Mouse (Mus musculus) frontal cortex, postnatal 36 days (tissue): ENCODE data around the gene Myo3a.
A peak's percentile ranks its signal among the peaks of the same experiment; 100 is the strongest.
"Not testable (repeated sequence)": the region's sequence is repeated elsewhere in the genome, so short reads cannot be mapped to it uniquely, and the experiment has no call there.

Experiments used
- DNase-seq, 2 experiments: peaks; one replicate each; pipeline ENCODE4 v3.0.0; 2022; ENCODE audit warnings: low spot score in 2 of 2

The Myo3a gene

DNA sequence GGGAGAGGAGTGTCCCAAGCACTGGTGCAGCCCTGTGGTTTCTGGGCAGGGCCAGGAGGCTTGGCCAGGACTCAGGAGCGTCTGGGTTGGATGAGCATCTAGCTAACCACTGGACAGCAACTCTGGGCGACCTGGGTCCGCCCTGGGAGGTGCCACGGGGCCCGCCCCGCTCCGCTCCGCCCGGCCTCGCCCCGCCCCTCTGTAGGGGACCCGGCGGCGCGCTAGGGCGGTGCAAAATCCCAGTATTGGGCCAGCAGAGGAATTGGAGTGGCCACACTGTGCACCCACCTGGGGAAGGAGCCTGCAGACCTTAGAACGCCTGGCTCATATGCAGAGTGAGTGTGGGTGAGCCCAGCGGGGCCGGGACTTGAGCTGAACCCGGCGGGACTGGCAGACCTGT is at the start of gene Myo3a:
Gene Myo3a, plus strand, starts transcription at position 196 of the 400 bp plus-strand sequence.
- DNase-seq: no peak

DNA sequence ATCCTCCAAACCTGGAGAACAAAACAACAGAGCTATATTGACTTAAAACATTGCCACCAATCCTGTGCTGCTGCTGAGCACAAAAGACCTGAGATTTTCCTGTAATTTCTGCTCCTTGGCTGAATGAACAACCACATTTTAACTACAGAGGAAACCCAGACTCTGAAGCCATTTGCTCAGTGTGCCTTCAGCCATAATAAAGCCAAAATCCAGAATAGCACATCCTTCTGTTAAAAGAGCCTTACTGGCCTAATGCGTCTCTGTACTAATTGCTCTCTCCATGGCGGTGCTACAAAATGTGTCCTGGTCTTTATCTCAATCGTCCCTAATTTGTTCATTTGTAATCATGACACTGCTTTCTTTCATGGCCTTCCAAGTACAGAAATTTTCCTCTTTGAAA is 23.2 kb downstream of the Myo3a start:
- no peak for DNase-seq

DNA sequence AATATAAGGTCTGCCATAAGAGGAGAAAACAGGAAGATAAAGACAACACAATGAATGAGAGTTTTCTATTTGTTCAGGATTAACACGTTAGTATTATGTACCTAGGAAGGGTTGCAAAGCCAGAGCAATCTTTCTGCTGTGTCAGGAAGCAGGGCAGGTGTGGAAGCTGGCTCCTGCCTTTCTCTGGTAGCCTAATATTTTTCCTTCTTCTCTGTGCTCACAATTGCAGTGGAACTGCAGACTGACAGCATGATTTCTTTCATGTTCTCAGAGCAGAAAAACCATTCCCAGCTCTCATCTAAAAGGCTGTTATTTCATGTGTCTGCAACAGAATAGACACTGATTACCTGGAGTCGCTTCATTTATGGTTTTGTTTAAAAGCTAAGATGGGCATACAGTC is 23.7 kb downstream of the Myo3a start:
- no peak for DNase-seq

DNA sequence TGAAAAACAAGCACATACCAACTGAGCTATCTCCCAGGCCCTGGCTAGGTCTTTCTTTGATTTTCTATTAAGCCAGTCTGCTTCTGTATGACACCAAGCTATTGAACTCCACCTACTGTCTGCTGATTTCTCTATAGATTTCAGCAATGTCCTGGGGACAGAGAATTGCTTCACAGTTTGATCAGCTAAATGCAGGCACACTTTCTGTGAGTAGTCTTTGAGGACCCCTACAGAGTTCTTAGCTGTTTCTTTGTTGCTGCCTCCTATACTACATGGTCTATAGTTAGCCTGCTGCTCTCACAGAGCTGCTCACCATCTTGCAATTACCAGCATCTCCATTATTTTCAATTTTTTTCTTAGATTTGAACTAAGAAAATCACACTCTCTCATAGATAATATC is 28.3 kb downstream of the Myo3a start:
- no peak for DNase-seq

DNA sequence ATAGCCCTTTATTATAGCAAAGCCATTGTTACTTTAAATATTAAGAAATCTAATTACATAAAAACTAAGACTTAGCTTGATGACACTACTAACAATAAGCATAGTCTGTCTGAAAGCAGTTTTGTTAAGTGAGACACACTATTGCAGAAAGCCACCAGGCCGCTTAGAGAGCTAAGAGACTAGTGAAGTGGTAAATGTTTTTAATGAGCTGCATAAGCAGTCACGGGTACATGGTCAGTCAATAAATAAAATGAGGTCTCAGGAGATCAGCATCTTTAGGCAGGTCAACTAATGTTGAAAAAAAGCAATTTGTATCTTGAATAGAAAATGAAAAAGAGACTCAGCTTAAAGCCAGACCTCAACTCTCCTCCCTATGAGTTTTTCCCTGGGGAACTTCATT is 44.3 kb downstream of the Myo3a start:
- DNase-seq: no peak

DNA sequence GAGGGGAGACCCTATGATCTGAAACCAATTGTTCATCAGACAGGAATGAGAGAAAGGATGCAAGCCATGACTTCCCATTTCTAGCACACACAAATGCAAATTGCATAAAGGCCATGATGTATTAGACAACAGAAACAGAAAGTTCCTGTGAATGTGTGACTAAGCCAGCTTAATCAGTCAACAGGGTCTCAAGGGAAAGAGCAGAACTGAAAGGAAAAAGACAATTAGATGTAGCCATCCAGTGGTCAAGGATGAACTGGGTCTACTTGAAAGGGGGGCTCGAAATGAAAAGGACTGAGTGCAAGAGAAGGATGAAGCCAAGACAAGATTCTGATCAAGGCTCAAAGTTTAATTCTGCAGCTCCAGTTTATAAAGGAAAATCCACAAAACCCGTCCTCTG is 58.1 kb downstream of the Myo3a start:
- no peak for DNase-seq

DNA sequence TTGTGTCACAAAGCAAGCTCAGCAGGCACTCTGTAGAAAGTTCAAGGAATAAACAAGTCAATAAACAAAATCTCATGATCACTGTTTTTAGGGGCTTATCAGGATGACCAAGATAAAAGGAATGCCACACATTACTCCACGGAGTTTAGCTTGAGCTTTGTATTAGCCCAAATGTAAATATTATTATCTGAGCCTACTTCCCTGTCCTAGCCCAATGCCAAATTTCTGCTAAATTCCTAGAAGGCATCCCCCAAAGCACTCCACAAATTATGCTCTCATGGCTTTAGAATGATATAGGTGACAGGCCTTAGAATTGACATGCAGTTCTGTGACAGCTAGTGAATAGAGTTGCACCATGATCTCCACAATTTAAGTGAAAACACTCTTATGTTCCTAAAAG is 58.5 kb downstream of the Myo3a start:
- DNase-seq: no peak

DNA sequence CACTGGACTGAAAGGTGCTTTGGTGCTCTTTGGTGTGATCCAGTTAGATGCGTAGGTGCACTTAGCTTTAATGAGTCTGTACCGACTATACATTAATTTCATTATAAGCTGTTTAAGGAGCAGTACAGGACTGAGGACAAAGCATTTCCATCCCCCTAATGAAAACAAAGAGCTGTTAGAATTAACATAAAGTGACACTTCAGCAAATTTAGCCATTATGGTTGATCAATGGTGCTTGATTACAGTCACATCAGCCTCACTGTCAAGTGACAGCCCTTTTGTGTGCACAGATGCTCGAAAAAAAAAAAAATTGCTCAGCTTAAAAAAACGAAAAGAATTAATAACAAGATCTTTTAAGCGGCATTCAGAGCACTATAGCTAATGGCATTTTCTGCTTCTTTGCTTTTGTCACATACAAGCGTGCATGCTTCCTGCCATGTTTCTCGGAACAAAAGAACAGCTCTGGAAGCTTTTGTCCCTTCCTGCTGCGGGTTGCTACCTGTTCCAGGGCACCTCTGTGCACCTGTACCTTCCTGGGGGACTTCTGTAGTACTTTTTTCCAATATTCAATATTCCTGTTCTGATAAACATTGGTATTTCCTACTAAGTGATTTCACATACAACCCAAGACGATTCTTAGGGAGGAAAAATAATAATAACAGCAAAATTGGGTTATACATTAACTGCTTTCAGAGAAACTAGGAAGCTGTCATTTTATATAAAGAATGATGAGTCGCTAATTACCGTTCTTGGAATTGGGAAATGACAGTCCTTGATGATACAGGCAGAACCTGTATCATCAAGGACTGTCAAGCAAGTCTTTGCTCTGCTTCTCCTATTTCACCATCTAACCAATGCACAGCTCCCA is 66.5 kb downstream of the Myo3a start:
- DNase-seq: no peak

DNA sequence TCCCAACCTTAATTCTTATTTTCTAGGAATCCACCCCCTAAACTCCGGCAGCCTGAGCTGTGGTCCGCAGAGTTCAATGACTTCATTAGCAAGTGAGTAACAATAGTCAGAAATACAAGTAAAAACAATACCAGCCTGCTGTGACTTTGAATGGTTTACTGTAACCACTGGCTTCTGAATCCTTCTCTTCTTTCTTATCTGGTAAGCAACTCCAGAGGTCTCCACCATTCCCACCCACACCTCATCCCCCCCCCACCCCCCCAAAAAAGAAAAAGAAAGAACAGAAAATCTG is 67.1 kb downstream of the Myo3a start:
- DNase-seq: no peak

DNA sequence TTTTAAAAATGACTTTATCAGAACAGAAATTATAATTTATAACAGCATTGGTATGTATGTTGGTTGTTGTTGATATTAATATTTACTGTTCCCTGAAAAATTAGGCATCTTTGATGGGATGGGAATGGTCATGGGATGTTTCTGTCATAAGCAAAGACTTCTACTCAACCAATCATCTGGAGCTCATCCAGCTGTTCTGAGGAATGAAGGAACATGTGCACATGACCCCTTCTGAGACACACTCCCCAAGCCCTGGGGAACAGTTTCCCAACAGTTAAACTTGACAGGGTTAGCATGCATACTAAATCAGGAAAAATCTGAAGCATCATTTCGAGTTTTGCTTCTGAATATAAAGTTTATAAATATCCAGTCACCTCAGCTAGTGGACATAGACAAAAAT is 70.6 kb downstream of the Myo3a start:
- DNase-seq: no peak

DNA sequence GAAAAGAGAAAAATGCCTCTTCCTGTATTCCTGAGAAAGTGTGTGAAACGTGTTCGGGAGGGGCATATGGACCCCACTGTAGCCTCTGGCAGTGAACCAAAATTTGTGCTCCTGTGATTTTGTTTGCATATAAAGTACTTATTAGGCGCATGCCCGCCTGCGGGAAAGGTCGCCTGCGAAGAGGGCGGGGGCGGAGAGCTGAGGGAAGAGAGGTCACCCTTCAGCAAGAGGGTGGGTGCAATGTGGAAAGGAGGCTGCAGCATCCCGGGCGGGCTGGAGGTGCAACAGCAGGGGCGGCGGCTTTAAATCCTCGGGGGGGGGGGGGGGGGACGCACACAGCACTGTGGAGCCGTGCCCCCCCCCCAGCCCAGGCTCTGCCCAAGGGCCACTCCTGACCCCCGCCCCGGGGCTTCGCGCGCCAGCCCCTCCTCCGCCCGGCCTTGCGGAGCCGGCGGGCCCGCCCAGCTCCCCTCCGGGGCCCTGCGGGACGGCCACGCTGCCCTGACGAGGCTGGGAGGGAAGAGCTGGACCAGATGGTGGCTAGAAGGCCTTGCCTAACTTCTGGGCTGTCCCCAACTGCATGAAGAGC is 111.1 kb downstream of the Myo3a start:
- DNase-seq: peak; percentile 1

DNA sequence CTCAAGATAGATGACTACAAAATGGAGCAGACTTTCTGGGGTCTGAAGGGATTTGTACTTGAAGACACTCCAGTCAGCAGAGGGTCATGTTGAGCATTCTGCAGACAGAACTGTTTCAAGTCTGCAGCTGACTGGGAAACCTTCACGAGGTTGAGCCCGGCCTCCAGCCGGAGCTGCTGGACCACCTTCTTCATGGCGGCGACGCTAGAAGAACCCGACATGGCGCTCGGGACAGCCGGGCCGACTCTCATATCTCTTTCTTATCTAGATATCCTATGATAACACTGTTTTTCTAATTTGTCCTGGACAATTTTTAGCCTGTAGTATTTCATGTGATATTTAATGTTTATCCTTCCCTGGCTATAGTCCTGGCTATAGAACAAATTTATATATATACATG is 183.2 kb downstream of the Myo3a start:
- DNase-seq: not testable (repeated sequence)

DNA sequence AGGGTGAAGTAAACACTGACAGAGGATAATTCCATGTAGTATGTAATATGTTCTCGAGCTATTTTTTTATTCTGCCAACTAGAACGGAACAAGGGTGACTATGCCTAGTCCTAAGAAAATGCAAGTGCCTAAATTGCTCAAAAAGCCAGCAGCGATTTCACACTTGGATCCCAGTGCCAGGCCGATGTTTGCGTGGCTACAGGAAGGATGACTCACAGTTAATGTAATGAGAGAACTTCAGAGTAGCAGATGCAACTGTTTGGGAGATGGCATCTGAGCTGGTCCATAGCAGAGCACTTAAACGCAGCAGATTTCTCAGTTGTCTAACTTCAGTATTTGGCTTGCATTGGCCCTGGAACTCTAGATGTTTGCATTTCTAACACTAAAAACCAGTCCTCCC is 321.1 kb downstream of the Myo3a start:
- DNase-seq: no peak

DNA sequence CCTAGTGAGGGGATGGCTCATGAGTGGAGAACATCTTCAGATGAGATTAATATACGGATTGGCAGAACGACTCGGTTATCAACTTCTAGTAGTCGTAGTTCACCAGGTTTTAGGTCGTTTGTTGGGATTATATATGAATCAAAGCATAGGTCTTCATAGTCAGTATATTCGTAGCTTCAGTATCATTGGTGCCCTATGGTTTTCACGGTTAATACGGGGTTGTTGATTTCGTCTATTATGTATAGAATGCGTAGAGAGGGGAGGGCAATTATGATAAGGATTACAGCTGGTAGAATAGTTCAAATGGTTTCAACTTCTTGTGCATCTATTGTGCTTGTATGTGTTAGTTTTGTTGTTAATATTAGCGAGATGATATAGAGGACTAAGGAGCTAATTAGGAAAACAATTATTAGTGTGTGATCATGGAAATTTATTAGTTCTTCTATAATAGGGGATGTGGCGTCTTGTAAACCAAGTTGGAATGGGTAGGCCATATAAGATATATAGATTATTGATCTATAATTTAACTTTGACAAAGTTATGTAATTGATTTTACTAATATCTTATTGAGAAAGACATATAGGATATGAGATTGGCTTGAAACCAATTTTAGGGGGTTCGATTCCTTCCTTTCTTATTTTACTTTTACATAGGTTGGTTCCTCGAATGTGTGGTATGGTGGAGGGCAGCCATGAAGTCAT is 360.3 kb downstream of the Myo3a start:
- not testable (repeated sequence) for DNase-seq

DNA sequence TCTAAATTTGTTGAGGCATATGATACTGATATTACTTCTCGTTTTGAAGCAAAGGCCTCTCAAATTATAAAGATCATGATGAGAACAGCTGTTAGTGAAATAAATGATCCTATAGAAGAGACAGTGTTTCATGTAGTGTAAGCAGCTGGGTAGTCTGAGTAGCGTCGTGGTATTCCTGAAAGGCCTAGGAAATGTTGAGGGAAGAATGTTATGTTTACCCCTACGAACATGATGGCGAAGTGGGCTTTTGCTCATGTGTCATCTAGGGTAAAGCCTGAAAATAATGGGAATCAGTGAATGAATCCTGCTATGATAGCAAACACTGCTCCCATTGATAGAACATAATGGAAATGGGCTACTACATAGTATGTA is 360.9 kb downstream of the Myo3a start:
- not testable (repeated sequence) for DNase-seq

DNA sequence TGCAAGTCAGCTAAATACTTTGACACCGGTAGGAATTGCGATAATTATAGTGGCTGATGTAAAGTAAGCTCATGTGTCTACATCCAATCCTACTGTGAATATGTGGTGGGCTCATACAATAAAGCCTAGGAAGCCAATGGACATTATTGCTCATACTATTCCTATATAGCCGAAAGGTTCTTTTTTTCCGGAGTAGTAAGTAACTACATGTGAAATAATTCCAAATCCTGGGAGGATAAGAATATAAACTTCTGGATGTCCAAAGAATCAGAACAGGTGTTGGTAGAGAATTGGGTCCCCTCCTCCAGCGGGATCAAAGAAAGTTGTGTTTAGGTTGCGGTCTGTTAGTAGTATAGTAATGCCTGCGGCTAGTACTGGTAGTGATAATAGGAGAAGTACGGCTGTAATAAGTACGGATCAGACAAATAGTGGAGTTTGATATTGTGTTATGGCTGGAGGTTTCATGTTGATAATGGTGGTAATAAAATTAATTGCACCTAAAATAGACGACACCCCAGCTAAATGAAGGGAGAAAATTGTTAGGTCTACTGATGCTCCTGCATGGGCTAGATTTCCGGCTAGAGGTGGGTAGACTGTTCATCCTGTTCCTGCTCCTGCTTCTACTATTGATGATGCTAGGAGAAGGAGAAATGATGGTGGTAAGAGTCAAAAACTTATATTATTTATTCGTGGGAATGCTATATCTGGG is 361.5 kb downstream of the Myo3a start:
- not testable (repeated sequence) for DNase-seq

DNA sequence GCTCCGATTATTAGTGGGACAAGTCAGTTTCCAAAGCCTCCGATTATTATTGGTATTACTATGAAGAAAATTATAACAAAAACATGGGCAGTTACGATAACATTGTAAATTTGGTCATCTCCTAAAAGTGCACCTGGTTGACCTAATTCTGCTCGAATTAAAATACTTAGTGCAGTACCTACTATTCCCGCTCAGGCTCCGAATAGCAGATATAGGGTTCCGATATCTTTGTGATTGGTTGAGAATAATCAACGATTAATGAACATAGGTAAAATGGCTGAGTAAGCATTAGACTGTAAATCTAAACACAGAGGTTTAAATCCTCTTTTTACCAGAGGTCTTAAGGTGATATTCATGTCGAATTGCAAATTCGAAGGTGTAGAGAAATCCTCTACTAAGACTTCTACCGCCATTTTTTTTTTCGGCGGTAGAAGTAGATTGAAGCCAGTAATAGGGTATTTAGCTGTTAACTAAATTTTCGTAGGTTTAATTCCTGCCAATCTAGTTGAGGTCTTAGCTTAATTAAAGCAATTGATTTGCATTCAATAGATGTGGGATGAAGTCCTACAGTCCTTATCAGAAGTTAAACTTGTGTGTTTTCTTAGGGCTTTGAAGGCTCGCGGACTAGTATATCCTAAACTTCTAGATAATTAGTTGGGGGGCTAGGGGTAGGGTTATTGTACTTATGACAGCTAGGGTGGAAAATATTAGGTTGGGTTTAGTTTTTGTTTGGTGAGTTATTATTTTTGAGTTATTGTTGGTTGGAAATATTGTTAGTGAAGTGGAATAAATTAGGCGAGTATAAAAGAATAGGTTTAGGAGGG is 362.3 kb downstream of the Myo3a start:
- DNase-seq: not testable (repeated sequence)

DNA sequence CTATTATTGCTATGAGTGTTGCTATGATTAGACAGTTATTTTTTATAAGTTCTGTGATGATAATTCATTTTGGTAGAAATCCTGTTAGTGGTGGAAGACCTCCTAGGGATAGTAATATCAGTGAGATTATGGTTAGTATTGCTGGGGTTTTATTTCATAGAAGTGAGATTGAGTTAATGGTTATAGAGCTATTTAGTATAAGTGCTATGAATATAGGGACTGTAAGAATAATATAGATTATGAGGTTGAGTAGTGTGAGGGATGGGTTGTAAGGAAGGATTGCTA is 362.8 kb downstream of the Myo3a start:
- DNase-seq: no peak

DNA sequence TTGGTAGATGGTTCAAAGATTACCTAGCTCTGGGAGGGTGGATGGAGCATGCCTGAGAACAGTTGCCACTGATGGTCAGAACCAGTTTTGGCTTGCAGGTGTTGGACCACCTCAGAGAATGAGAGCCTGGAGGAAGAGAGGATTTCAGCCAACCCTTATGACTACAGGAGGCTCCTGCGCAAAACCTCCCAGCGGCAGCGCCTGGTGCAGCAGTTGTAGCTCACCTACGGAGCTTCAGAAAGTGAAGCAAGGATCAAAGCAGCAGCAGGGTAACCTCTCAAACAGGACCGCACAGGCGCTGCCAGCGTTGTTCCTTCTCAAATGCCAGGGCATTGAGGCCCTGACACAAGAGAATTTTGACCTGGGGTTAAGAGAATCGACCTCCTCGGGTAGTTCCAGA is 390.6 kb downstream of the Myo3a start:
- DNase-seq: no peak

DNA sequence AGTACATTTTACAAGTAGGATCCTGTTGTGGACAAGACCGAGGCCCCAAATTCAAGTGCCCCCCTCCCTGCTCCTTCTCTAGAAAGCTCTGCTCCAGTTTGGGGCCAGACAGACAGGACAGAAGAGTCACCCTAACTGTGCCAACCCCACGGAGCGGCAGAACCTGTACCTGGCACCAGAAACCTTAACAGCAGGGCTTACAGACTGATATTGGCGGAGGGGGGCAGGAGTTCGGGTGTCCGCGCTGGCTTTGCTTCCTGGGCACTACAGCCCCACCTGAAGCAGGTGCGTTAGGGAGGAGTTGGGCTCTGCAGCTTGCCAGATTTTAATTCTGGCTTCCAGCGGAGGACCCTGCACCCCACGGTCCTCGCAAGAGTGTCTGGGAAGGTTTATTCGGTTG is 392.1 kb downstream of the Myo3a start:
- DNase-seq: no peak

DNA sequence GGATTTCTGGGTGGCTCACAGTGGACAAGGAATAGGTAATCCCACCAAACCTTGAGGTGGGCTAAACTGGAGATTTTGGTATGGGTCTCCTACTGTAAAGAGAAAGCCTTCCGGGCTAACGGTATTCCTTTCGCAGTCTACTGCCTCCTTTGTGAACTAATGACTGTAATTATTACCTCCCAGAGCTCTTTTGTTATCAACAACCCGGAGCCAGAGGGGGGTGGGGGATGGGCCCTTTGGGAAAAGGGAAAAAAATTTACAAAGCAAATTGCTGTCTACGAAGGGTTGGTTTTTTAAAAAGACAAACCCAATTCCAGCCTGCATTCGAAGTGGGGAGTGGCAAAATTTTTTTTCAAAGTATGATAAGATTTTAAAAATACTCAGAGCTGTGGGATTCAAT is 392.7 kb downstream of the Myo3a start:
- DNase-seq: no peak

DNA sequence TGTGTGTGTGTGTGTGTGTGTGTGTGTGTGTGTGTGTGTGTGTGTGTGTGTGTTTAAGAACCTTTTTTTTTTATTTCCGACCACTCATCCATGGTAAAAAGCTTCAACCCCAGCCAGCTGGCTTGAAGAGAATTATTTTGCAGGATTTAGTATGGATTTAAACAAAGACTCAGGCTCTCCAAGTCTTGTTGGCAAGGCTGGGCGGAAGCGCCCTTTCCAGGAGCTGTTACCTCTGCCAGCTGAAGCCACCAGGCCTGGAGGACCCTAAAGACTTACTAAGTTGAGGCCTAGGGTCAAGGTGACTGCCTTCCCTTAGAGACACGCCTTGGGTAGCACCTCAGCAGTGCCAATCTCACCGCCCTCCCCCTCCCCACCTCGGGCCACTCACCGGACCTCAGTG is 393.2 kb downstream of the Myo3a start:
- no peak for DNase-seq
